Mouse (Mus musculus): ENCODE measurements at regions not wholly inside any gene's neighbourhood (a gene's known extent, or its start where the extent isn't known, plus 50 kb on each side); places are given as distances from the start of the nearest gene placed in this dataset.

DNA sequence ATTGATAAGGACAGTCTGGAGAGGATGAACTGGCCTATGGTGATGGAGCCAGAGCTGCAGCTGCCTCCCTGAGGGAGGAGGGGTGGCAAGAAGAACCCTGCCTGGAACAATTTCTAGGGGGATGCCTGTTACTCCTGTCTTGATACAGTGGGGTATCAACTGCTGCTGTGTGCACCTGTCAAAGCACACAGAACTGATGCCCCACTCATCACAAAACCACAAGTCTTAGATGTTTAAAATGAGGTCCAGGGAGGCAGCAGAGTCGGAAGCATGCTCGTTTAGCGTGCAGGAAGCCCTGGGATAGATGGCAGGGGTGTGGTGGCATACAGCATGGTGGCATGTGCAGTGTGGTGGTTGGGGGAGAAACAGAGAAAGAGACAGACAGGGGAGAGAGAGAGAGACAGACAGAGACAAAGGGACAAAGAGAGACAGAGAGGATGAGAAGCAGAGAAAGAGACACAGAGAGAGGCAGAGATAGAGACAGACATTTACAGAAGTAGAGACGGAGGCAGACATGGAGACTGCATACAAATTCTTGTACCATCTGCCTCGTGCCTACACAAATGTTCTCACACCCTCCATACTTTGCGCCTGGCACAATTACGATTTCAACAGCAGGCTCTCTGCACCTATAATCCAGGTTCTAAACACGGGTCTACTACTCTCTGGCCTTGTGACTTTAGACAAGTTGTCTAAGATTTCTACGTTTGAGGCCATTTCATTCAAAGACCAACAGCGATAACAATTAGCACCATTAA, 242.6 kb downstream of the Cbln4 start:
- no peak for DNase-seq (ENCODE audit: low spot score)

DNA sequence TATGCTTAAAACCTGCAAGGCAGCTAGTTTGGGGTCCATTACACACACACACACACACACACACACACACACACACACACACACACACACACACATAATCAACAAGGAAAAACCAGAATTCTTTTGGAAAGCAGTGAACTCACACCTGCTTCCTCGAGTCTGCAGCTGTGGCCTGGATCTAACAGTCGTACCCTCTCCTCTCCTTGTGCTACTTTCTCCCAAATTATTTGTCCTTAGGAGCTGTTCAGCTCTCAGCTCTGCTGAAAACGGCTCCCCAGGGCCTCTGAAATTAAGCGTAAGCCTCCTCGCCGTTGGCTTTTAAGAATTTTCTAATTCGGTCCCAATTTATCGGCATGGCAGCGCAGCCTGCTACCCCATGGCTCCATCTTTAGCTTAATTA, 243.9 kb downstream of the Cbln4 start:
- DNase-seq (ENCODE audit: low spot score): no peak

DNA sequence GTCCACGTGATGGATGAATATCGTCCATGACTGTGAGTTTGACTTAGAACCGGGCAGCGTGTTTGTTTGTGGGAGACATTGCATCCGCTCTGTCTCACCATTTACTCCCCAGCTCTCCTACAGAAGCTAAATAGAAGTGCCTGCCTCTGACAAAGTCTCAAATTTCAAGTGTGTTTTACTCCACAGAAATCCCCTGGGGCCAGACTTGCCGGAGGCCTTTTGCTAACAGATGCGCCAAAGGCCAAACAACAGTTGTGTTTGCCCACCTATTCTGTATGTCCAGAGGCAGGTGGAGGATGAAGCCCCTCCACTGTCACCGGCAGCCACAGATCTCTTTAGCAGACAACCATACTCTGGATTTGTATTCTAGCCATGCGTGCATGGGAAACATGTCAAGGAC, 252.6 kb downstream of the Cbln4 start:
- DNase-seq (ENCODE audit: low spot score): no peak

DNA sequence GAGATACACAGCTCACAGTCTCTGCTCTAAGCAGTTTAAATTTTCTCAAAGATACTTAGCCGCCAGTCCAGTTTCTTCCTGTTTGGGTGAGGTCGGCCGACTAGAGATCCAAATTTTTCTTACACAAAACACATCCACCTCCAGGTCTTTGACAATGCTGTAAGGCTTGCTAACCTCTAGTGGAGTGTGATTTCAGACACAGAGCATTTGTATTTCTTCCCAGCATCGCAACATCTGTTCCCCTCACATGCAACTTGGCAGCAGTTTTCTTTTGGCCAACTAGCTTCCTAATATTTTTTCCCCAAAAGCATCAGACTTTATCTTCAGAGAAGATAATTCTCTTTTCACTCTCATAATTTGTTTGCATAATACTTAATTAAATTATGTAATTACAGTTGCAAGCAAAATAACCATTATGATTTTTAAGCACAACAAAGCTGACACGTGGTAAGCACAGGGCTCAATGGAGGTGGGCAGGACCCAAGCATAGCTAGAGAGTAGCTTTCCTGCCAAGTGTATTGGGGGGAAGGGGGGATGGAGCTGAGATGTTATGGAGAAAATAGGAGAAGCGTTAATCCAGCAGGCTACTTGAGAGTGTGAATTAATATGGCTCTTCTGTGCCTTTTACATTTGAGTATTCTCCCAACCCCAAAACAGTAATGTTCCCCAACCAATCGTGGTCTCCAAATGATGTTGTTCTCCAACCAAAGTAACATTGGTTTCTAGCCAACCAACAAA, 276.9 kb downstream of the Cbln4 start:
- no peak for DNase-seq (ENCODE audit: low spot score)

DNA sequence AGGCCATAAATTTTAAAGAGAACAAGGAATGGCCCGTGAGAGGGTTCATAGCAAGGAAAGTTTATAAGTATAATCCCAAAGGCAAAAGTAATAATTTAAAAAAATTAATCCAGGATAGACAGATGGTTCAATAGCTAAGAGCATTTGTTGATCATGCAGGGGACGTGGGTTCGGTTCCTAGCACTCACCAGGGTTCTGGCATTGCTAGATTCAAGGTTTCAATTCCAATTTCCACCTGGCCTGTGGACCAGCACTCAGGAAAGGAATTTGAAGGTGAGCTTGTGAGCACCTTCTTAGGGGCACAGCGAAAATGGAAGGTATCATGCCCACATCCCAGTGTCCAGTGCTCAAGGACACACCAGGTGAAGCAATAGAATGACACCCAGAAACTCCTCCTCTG, 278.2 kb downstream of the Cbln4 start:
- DNase-seq (ENCODE audit: low spot score): no peak

DNA sequence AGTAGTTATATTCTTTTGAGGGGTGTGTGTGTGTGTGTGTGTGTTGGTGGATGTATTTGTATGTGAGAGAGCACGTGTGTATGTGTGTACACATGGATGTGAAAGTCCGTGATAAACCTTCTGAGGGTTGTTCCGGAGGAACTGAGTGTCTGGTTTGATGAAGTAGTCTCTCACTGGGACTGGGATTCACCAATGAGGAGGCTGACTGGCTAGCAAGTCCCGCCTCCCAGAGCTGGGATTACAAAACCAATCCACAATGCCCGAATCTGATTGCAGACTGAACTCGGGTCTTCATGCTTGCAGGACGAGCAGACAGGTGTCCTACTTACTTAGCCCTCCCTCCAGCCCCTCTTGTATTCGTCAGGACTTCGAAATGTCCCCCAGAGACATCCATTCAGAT, 289.8 kb downstream of the Cbln4 start:
- DNase-seq (ENCODE audit: low spot score): peak; percentile 8

DNA sequence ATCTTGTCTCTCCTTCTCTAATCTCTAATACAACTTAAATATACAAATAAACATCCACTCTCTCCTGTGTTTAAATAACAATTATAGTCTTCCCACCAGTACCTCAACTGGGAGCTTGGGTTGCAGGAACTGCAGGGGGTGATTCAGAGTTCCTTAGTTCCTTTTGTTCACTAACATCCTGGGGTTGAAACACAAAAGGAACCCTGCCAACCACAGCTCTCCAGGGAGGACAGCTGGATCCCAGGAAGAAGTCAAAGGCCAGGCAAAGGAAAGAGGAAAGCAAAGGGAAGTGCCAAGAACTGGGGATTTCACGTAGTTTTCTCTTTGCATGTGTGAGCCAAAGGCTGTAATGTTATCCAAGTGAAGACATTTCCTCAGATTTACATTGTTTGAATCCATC, 296.1 kb downstream of the Cbln4 start:
- DNase-seq (ENCODE audit: low spot score): no peak

DNA sequence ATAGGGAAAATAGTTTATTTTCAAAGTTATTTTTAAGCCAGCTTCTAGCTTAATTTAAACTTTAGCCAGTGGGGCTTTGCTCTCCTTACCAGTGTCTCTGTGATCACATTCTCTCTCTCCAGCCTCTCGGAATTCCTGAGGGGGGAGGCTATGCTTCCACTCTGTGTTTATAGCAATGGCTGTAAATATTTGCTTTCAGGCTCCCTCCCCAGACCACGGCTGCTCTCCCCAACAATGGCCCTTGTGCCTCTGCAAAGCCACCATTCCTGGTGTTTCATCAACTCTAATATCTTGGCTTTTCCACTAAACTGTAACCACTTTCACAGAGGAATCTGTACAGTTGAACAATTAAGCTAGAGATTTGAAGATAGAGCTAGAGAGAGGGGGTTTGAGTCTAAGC, 300.2 kb downstream of the Cbln4 start:
- DNase-seq (ENCODE audit: low spot score): no peak

DNA sequence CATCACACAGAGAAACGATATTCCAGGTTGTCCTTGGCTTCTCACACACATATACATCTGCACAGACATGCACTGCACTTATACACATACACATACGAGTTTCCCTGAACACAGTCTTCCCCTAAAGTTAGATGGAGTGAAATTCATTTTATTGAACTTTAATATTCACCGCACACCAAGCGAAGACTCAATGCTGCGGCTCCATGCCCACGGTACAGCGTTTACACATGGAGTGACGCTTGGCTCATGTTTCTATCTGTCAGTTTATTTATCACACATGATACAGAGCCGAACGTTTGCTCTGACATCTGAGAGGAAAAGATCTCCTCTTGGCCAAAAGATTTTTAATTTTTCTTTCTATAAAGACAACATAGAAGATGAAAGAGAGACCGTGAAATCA, 300.6 kb downstream of the Cbln4 start:
- no peak for DNase-seq (ENCODE audit: low spot score)

DNA sequence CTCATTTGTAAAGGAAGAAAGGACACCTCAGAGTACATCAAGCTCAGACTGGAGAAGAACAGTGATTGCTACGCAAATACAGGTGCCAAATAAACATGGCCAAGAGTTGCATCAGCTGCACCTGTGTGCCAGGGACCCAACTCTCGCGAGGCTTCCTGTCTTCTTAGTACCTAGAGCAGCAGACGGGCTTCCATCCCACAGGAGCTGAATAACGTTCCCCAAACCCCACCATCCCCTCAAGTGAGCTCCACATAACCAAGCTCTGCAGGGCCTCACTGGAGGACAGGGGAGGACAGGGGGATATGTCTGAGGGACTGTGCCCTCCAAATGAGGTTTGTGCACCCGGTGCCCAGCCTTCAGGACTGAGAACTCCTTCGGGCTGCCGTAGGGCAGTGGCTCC, 305.5 kb downstream of the Cbln4 start:
- no peak for DNase-seq (ENCODE audit: low spot score)

DNA sequence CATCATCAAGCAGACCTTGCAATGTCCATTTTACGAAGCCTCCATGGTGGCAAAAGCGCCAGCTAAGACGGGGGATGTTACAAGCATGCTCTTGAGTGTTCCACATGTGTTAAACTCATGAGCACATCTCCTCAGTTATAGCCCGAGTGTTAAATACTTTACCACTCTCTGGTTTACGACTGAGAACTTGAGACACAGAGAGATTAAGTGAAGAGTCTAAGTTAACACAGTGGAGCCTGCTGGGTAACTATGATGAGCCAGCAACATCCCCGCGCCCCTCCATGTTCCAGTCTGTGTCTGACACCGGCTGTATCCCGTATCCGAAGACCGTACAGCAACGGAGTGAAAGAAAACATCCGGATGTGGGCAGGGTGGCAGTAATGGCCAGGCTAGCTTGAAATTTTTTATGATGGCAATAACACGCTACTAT, 308.2 kb downstream of the Cbln4 start:
- no peak for DNase-seq (ENCODE audit: low spot score)

DNA sequence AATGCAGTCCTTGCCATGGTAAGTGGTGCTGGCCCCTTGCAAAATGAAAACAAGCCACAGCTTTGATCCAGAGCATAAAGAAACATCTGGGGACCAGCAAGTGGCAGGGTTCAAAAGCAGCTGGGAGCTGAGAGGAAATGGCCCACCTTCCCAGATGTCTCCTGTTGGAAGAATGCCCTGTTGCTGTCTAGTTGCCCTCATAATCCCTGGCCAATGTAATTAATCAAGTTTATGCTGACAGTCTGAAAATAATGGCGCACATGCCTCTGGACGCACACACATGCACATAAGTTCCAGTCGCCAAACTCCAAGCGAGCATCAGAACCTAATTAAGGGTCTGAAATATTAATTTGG, 308.7 kb downstream of the Cbln4 start:
- no peak for DNase-seq (ENCODE audit: low spot score)

DNA sequence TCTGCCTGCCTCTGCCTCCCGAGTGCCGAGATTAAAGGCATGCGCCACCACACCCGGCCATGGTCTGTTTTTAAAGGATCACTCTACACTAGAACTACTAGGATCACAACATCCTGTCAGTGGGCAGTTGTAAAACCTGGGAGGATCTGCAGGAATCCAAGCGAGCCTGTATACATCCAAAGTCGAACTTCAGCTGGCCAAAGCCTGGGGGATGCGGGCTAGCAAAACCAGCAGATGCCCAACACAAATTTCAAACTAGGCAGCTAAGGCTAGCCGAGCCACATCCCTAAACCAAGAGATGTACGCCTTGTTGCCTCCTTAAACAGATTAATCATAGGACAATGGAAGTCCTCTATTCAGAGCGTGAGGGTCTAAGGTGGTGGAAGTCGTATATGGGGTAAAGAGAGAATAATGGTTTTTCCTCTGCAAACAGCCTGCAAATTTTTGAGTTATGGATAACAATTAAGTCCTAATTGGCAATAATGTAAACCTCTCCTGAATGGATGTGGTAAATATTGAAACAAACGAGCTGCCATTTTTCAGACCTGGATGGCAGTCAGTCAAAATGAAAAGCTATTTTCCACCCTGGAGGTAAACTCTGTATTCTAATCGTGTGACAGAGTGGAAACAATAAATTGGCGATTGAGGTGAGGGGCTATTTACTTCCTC, 309.2 kb downstream of the Cbln4 start:
- DNase-seq (ENCODE audit: low spot score): no peak

DNA sequence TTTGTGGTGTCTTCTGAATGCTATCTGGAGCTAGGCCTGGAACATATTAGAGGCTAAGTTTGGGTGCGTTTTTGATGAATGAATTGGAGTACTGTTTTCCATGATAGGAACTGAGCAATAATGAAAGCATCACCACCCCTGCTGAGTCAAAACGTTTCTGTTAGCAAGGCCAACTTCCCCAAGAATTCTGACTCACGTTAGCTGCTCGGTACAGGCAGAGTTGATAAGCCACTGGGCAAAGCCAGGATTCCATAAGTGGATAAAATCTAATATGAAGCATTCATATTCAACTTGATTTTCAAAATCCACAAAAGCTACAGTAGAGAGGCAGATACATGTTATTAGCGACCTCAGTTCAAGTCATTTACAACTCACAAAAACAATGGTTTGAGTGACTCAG, 324.0 kb downstream of the Cbln4 start:
- no peak for DNase-seq (ENCODE audit: low spot score)

DNA sequence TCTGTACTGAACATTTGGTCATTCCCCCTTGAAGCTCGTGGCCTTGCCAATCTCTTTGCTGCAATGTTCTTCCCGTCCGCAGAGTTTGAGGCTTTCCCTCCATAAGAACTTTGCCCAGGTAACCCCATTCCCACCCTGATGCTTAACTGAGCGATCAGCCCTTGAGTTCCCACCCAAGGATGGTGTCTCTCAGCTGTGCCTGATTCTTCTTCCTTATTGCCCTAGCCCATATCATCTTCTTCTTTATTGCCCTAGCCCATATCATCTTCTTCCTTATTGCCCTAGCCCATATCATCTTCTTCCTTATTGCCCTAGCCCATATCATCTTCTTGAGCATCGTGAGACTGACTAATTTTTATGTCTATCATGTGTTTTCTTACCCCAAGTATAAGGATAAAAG, 324.4 kb downstream of the Cbln4 start:
- no peak for DNase-seq (ENCODE audit: low spot score)

DNA sequence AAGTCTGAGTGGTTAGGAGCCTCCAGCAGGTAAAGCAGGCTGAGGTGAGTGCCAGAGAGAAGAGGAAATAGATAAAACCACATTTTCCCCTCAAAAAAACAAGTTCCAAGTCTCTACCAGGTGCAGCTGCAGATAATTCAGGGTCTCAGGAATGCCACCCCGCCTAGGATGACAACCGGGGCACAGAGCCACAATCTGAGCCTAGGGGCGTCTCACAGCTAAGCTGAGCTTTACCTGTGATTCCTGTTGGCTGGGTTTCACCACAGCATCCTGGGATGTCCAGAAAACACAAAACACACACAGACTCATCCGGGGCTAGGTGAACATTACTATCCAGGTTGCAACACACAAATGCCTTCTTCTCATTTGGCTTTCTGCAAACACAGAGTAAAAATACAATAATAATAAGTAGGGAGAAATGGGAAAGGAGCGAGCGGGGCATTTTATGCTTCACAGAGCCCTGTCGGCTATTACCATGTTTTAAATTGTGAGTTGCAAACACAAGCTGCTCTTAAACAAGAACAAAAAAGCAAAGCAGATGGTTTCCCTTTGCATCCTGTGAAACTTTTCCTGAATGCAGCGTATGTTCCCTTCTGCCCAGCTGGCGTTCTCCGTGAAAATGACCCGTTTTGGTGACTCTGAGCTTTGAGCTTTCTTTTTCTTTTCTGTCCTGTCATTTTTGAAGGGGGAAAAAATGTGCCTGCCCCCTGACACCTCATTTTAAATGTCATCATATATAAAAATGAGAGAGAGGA, 330.3 kb downstream of the Cbln4 start:
- no peak for DNase-seq (ENCODE audit: low spot score)

DNA sequence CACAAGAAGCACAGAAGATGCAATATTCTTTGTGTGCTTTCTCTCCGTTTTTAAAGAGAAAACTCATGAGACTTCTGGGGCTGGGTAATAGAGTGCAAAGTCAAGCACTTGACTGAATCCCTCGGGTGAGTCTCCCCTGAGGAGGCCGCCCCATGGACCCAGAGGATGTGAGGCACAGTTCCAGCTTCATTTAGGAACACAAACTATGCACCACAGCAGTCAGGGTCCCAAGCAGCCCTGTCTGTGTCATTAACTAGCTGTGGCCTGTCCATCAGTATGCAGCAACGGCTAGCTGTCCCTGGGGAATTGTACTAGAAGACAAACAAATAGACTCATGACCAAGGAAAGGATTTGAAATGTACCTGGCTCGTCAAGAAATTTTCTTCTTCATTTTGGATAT, 349.7 kb downstream of the Cbln4 start:
- no peak for DNase-seq (ENCODE audit: low spot score)

DNA sequence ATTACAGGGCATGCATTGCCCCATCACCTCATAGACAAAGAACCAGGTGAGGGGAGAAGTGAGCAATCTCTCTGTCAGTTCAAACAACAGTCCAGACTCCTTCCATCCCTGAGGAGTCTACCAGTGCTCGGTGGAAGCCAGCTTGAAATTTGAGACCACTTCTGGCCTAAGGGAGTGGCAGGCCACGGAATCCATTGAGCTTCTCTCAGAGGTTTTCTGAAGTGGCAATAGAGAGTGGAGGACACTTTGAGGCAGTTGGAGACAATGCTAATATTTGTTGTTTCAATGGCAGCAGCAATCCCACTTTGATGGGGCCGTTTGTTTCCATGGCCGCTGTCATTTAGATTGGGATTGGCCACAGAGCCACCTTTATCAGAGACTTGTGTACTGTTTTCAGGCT, 352.5 kb downstream of the Cbln4 start:
- DNase-seq (ENCODE audit: low spot score): no peak

DNA sequence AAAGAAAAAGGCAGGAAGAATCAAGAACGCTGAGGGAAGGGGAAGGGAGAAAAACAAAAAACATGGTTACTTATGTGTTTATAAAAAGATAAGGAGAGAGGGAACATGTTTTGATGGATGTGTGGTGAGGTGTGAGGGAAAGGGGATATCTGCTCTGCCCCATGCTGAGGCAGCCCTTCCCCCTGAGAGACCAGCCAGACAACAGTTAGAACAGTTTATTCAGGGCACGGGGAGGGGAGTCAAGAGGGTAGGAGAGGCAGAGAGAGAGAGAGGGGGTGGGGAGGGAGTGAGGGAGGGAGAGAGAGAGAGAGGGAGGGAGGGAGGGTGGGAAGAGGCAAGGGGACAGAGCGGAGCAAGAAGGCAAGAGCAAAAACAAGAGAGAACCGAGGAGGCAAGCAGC, 354.2 kb downstream of the Cbln4 start:
- DNase-seq (ENCODE audit: low spot score): no peak

DNA sequence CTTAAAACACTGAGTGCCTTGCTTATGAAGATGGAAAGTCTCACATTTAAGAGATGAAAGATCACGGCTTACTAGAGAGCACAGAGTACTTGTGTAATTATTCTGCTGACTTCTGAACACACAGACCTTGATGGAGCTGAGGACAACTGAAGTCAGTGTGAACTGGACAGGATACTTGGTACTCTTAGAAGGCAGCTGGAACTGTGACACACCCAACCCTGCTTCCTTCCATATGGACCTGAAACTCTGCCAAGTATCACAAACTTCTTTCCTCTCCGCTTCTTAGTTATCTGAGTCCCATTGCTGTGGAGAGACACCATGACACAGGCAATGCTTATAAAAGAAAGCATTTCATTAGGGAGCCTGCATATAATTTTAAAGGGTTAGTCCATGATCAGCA, 365.3 kb downstream of the Cbln4 start:
- DNase-seq (ENCODE audit: low spot score): no peak

DNA sequence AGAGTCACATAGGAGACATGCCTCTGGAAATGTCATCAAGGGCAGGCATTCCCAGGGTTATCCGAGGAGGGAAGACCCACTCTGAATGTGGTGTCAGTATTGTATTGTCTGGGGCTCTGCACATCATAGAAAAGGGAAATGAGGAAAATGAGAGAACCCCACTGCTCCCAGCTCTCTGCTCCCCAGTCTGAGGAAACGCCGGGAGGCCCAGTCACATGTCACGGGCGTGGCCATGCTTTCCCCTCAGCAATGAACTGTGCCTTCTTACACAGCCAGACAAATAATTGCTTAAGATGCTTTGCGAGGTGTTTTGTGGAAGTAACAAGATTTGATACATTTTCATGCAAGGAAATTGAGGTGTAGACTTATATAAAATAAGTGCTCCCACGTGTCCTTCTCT, 366.1 kb downstream of the Cbln4 start:
- no peak for DNase-seq (ENCODE audit: low spot score)

DNA sequence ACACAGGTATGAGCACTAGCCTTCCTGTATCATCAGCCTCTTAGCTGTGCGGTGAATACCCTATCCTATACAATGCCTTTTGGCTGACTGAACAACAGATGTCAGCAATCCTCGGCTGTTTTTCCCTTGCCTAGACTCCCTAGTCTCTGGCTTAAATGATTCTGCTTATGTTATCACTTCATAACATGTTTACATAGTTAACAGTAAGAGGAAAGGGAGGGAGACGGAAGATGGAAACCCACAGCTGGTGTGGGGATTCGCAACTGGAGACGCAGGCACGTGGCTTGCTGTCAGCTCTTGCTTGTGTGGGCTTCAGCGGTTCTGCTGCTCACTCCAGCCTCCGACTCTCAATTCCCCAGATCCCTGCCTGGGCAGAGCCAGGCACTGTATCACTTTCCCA, 367.2 kb downstream of the Cbln4 start:
- no peak for DNase-seq (ENCODE audit: low spot score)

DNA sequence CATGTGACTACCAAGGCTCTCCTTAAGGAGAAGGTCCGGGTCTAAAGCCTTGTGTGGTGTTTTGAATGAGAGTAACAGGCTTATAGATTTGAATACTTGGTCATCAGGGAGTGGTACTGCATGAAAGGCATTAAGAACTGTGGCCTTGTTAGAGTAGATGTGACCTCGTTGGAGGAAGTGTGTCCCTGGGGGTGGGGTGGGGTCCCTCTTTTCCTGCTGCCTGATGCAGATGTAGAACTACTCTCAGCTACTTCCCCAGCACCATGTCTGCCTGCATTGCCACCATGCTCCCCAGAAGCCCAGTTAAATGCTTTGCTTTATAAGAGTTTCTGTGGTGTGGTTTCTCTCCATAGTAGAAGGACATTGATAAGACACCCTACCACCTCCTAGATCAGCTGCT, 367.9 kb downstream of the Cbln4 start:
- no peak for DNase-seq (ENCODE audit: low spot score)
